Mouse (Mus musculus): Measurements from ENCODE around the gene 4930426L09Rik.

4930426L09Rik gene

GRCm38 (mm10) chr2:18998054-18998478 is at the start of gene 4930426L09Rik, which contains the start of gene Pip4k2a:
4930426L09Rik (plus strand) TSS chr2:18998343.
Pip4k2a (minus strand) TSS chr2:18998126.
- DNase-seq (ENCODE audit: low spot score in 2 of 2): peak; percentile 94 to 96

GRCm38 (mm10) chr2:18948741-18949140 is 49.4 kb upstream of the 4930426L09Rik start:
- DNase-seq (ENCODE audit: low spot score in 2 of 2): no peak

DNA sequence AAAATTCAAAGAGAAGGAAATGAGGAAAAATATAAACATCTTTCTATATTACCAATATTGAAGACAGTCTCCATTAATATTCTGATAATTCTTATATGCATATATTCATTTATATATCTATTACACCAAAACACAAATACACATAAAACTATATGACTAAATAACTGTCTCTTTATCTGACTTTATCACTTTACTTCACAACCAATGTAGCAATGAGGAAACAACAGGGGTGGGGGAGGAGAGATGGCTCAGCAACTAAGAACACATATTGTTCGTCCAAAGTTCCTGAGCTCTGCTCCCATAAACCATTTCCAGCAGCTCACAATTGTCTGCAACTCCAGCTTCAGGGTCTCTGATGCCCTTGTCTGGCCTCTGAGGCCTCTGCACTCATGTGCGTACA is 47.4 kb upstream of the 4930426L09Rik start:
- no peak for DNase-seq (ENCODE audit: low spot score in 2 of 2)

DNA sequence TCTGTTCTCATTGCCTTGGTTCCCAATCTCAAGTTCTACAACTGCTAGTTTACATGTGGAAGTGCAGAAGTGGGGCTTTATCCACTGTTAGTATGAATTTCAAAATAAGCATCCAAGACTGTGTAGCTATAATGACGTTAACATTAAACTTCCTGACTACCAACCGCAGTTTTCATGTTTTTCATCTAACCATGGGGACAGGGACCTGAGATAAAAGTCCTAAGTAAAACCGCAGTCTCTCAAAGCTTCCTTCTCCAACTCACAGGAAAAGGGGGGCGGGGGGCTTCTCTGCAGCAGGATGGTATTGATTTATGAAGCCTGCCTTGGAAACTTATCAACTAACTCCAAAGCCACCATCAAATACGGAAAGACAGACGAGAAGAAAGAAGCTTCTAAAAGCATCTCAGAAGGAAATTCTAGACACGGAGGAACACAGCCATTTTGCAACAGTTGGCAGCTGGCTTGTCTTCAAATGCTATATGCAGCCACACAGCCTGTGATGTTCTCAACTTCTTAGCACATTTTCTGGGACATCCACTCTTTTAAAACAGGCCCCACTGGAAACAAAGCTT is 46.0 kb upstream of the 4930426L09Rik start:
- DNase-seq (ENCODE audit: low spot score in 2 of 2): no peak

- DNase-seq (ENCODE audit: low spot score in 2 of 2): no peak
Observed at GRCm38 (mm10) chr2:18954422-18954821, 43.7 kb upstream of the 4930426L09Rik start.

- no peak for DNase-seq (ENCODE audit: low spot score in 2 of 2)
Observed at GRCm38 (mm10) chr2:18955022-18955421, 43.1 kb upstream of the 4930426L09Rik start.

GRCm38 (mm10) chr2:18955671-18956070 is 42.5 kb upstream of the 4930426L09Rik start:
- DNase-seq (ENCODE audit: low spot score in 2 of 2): no peak

- DNase-seq (ENCODE audit: low spot score in 2 of 2): no peak
Observed at GRCm38 (mm10) chr2:18956424-18956823, 41.7 kb upstream of the 4930426L09Rik start.

GRCm38 (mm10) chr2:18956945-18957344 is 41.2 kb upstream of the 4930426L09Rik start:
- DNase-seq (ENCODE audit: low spot score in 2 of 2): no peak

DNA sequence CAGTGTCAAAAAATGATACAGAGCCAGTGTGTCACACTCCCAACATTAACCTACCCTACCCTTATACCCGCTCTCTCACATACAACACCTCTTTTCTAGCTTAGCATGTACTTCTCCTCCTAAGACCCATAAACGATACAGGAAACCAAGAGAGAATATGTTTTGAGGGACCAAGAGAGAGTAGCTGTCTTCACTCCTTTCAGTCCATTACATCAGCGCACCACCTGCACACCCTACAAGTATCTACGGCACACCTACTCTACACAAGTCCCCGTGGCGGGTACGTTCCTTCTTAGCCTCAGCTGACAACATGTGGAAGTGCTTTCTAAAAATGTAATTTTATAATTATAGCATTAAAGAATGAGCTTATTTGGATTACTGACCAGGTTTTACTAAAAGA is 40.7 kb upstream of the 4930426L09Rik start:
- DNase-seq (ENCODE audit: low spot score in 2 of 2): no peak

DNA sequence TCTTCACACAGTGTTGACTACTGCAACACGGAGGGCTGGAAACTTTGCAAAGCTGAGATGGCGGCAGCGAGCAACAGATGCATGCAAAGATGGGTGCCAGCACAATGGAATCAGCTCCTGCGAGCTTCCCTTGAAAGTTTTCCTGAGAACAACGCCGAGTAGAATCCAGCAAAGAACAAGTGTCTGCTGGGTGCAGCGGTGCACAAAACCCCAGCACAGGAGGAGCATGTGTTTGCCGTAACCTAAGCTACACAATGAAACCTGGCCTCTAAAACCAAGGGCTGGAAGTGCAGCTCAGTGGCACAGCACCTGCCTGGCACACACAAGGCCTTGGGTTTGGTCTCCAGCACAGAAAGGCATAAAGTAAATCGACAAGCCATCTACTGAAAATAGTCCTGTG is 40.1 kb upstream of the 4930426L09Rik start:
- DNase-seq (ENCODE audit: low spot score in 2 of 2): no peak

DNA sequence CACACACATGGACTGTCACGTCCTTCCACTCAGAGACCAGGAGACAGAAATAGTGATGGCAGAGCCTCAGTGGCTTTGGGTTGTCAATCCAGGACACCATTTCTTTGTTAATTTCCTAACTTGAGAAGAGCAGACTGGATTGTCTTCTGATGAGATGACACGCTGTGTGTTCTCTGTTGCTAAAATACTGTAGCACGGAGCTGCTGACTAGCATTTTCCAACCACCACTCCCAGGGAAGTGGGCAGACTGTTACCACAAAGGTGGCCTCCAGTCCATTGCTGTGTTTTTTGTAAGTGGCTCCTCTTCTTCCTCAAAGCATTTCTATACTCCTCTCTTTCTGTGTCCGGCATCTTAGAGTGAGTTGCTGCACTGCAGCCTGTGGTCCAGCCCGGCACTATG is 39.6 kb upstream of the 4930426L09Rik start:
- DNase-seq (ENCODE audit: low spot score in 2 of 2): no peak

GRCm38 (mm10) chr2:18959008-18959407 is 39.1 kb upstream of the 4930426L09Rik start:
- DNase-seq (ENCODE audit: low spot score in 2 of 2): no peak

- DNase-seq (ENCODE audit: low spot score in 2 of 2): no peak
Observed at GRCm38 (mm10) chr2:18959558-18959957, 38.6 kb upstream of the 4930426L09Rik start.

DNA sequence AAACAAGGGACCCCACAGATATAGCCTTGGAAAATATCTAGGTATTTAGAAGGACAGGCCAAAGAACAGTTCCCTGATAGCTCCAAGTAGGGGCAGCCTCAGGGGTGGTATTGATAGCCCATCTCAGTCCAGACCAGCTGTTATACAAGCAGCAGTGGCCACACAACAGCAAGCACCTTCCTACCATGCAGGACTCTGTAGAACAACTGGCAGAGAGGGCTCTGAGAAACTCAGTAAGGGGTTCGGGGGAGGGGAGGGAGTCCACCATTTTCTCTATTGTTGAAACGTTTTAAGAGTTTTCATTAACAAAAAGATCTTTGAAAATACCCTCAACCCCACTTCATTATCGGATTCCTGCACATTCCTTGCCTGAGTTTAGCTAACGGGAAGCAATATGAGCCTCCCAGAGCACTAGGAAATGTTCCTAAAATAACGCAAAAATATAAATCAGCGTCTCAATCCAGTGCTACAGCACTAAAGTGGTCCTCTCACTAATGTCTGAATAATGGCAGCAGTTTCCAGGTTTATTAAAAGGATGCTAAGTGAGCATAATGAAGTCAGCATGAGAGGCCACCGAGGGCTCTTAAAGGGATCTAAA is 37.7 kb upstream of the 4930426L09Rik start:
- DNase-seq (ENCODE audit: low spot score in 2 of 2): no peak

DNA sequence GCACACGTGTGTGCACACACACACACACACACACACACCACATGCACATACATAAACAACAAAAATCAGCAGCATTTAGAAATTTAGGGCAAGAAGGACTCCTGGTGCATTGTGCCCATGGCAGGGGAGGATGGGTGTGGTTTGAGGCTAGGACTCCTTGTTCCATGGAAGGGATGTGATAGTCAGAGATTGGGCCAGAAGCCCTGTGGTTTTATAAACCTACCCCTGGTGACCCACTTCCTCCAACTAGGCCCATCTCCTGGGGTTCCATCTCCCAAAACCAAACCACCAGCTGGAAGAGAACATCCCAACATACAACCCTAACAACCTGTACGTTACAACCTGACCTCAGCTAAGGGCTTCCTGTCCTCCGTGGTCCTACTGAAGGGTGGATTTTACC is 35.6 kb upstream of the 4930426L09Rik start:
- DNase-seq (ENCODE audit: low spot score in 2 of 2): no peak

DNA sequence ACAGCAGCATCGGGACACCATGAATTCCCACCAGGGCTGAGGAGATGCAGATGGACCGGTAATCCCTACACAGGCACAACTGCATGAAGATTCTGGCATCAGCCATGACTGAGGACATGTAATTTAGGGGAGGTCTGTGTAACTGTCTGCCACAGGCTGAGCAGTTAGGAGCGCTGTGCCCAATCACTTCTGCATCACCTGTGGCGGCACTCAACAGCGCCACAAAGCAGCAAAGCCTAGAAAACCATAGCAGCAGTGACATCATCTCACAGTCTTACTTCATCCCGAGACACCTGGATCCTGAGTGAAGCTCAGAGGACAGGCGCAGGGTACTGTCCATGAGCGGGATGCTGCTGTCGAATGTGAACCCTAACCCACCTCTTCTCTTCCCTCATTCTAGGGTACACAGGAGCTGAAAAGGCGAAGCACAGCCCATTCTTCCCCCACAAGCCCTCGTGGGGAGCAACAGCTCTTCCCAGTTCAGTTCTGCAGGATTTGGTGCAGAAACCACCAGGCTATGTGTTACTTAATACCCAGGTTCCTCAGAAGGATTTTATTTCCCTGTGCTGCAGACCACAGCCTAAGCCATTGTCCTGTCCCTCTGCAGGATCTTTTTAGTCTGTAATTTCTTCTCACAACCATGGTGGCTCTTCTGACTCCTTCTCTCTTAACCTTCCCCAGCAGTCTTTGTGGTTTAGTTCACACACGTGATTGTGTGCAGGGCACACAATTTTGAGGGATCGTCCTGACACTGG is 34.7 kb upstream of the 4930426L09Rik start:
- DNase-seq (ENCODE audit: low spot score in 2 of 2): no peak

GRCm38 (mm10) chr2:18965108-18965507 is 33.0 kb upstream of the 4930426L09Rik start:
- no peak for DNase-seq (ENCODE audit: low spot score in 2 of 2)

DNA sequence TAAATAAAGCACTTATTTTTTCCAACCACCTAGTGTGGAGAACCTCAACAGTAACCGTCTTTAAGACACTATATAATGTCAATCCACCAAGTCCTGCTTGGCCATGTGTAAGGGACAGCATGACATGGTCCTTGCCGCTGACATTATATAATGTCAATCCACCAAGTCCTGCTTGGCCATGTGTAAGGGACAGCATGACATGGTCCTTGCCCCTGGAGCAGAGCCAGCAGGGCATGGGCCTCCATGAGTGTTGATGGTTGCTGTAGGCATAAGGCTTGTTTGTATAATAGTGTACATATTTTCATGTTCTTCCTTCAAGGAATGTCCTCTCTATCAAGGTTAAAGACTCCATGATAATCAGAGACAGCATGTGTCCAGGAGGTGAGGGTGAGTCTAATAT is 32.2 kb upstream of the 4930426L09Rik start:
- no peak for DNase-seq (ENCODE audit: low spot score in 2 of 2)

DNA sequence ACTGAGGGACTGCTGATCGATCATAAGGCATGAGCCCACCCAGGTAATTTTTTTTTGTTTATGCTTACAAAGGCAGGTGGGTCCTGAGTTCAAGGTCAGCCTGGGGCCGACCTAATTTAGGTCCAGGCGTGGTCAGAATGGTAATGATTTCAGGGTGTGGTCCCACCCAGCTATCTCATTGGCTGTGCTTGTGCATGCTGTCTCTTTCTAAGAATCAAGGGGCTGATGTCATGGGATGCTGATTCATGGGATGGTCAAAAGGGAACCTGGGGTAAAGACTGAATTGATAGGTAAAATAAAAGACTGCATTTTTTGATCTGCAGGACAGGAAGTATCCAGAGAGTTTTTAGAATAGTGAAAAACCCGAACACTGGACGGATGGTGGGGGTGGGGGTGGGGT is 31.6 kb upstream of the 4930426L09Rik start:
- DNase-seq (ENCODE audit: low spot score in 2 of 2): no peak

- no peak for DNase-seq (ENCODE audit: low spot score in 2 of 2)
Observed at GRCm38 (mm10) chr2:18967451-18968063, 30.6 kb upstream of the 4930426L09Rik start.

DNA sequence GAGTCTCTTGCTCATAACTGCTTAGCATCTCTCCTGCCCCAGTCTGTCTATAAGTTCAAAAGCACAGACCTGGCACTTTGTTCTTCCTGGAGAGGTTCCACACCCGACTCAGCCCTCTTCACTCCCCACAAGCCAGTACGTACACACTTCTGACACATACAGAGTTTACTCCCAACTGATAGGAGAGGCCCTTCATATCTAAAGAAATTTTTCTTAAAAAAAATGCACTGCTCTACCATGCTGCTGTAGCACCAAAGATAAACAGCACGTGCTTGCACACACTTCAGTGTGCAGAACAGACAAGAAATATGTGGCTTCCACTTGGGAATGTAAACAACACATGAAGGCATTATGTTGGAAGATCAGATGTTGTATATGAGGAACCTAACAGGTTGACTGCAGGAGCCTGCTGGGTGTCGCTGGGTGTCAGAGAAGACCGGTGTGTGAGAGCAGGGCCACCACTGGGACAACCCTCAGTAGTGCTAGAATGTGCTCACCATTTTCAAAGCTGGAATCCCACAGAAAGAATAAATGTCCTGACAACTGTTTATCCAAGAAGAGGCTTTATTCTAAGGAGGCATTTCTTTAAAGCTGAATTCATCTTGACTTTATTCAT is 29.0 kb upstream of the 4930426L09Rik start:
- no peak for DNase-seq (ENCODE audit: low spot score in 2 of 2)
